10 mouse cellular contexts compared by ENCODE assay signal in genomic region chr1:71893636-71894035, GRCm38 (mm10).
DNase-seq lines count a peak whose midpoint lies in the region; ATAC-seq lines count a peak whose summit lies in the region.
"Had no signal": no experiment of that assay in that cellular context is flagged by ENCODE, and none has a peak within 500 bp of the region (broad histone marks: within the 10 kb centered on the region; RNA-seq: fewer than 3 reads in every experiment).

No protein-coding gene starts in this region.

- H3K4me1 ChIP-seq in limb, embryonic 10.5 days: peaks cover 61% of the 10 kb centered on the region
- H3K4me1 ChIP-seq in stomach, embryonic 16.5 days (ENCODE audit: control insufficient read depth, insufficient read depth, low read length): peaks cover 7% of the 10 kb centered on the region; the same call in 1 of the 2 replicates
- H3K4me1 ChIP-seq in hindbrain, embryonic 12.5 days: no peaks in the 10 kb centered on the region

- no peaks in the 10 kb centered on the region for H3K36me3 ChIP-seq in limb, embryonic 10.5 days
- H3K36me3 ChIP-seq in stomach, embryonic 16.5 days (ENCODE audit: control insufficient read depth, insufficient read depth, low read length): no peaks in the 10 kb centered on the region
- no peaks in the 10 kb centered on the region for H3K36me3 ChIP-seq in hindbrain, embryonic 12.5 days
- H3K36me3 ChIP-seq: embryonic facial prominence, embryonic 15.5 days had no signal

- H3K9ac ChIP-seq in stomach, embryonic 16.5 days (ENCODE audit: low read length): no peak overlapping the region
- no peak overlapping the region for H3K9ac ChIP-seq in hindbrain, embryonic 12.5 days
- H3K9ac ChIP-seq: embryonic facial prominence, embryonic 15.5 days had no signal

- peak overlapping the region; percentile 73 for H3K27ac ChIP-seq in limb, embryonic 10.5 days
- H3K27ac ChIP-seq in stomach, embryonic 16.5 days (ENCODE audit: low read length): no peak overlapping the region
- no peak overlapping the region for H3K27ac ChIP-seq in hindbrain, embryonic 12.5 days
- H3K27ac ChIP-seq: embryonic facial prominence, embryonic 15.5 days had no signal

- no peak overlapping the region for H3K4me2 ChIP-seq in stomach, embryonic 16.5 days (ENCODE audit: low read depth, low read length)
- H3K4me2 ChIP-seq in hindbrain, embryonic 12.5 days (replicated peaks): no peak overlapping the region
- H3K4me2 ChIP-seq: embryonic facial prominence, embryonic 15.5 days had no signal

- H3K4me3 ChIP-seq in limb, embryonic 10.5 days: no peak overlapping the region
- no peak overlapping the region for H3K4me3 ChIP-seq in stomach, embryonic 16.5 days (replicated peaks; ENCODE audit: low read length)
- no peak overlapping the region for H3K4me3 ChIP-seq in hindbrain, embryonic 12.5 days
- H3K4me3 ChIP-seq: embryonic facial prominence, embryonic 15.5 days had no signal

- no peaks in the 10 kb centered on the region for H3K9me3 ChIP-seq in limb, embryonic 10.5 days (replicated peaks)
- no peaks in the 10 kb centered on the region for H3K9me3 ChIP-seq in stomach, embryonic 16.5 days (replicated peaks; ENCODE audit: control insufficient read depth, low read length)
- no peaks in the 10 kb centered on the region for H3K9me3 ChIP-seq in hindbrain, embryonic 12.5 days (replicated peaks)
- H3K9me3 ChIP-seq: embryonic facial prominence, embryonic 15.5 days had no signal

- peak; percentile 78; the same call in 1 of the 2 replicates for ATAC-seq in stomach, embryonic 16.5 days (ENCODE audit: insufficient read depth, low FRiP score)
- ATAC-seq in hindbrain, embryonic 12.5 days (ENCODE audit: low FRiP score): no peak

- DNase-seq in adrenal gland, postnatal 10 days: peak; percentile 12
- DNase-seq in adrenal gland, adult 8-10 months: no peak
- peak; percentile 9 for DNase-seq in right cerebral cortex, adult 18-20 months
- no peak for DNase-seq in right cerebral cortex, postnatal 10 days (ENCODE audit: low spot score in 2 of 2)
- DNase-seq in limb, embryonic 10.5 days (ENCODE audit: low spot score): no peak
- DNase-seq in thymus, postnatal 14 days: no peak
- DNase-seq: layer of hippocampus, postnatal 36 days had no signal

- no peaks in the 10 kb centered on the region for H3K27me3 ChIP-seq in limb, embryonic 10.5 days (ENCODE audit: low read depth, poor library complexity, severe bottlenecking)
- no peaks in the 10 kb centered on the region for H3K27me3 ChIP-seq in stomach, embryonic 16.5 days (ENCODE audit: control insufficient read depth, insufficient read depth, low read length)
- no peaks in the 10 kb centered on the region for H3K27me3 ChIP-seq in hindbrain, embryonic 12.5 days
- H3K27me3 ChIP-seq: embryonic facial prominence, embryonic 15.5 days had no signal

- 27% methylated on average over 5 of the region's 5 CpGs for WGBS in limb, embryonic 10.5 days
- WGBS in stomach, embryonic 16.5 days: 21% methylated on average over 5 of the region's 5 CpGs
- 65% methylated on average over 5 of the region's 5 CpGs for WGBS in hindbrain, embryonic 12.5 days

Comparison
In these comparisons a context has a peak if more than half of its experiments do, and no peak if none do; other contexts are left out.
1. DNase-seq: peak in adrenal gland, postnatal 10 days (single experiment) and right cerebral cortex, adult 18-20 months (single experiment); none in adrenal gland, adult 8-10 months (single experiment), right cerebral cortex, postnatal 10 days (0 of 2), limb, embryonic 10.5 days (single experiment) and thymus, postnatal 14 days (single experiment).